Mouse (Mus musculus): Measurements from ENCODE around the gene Reep6.

Gene Reep6

DNA sequence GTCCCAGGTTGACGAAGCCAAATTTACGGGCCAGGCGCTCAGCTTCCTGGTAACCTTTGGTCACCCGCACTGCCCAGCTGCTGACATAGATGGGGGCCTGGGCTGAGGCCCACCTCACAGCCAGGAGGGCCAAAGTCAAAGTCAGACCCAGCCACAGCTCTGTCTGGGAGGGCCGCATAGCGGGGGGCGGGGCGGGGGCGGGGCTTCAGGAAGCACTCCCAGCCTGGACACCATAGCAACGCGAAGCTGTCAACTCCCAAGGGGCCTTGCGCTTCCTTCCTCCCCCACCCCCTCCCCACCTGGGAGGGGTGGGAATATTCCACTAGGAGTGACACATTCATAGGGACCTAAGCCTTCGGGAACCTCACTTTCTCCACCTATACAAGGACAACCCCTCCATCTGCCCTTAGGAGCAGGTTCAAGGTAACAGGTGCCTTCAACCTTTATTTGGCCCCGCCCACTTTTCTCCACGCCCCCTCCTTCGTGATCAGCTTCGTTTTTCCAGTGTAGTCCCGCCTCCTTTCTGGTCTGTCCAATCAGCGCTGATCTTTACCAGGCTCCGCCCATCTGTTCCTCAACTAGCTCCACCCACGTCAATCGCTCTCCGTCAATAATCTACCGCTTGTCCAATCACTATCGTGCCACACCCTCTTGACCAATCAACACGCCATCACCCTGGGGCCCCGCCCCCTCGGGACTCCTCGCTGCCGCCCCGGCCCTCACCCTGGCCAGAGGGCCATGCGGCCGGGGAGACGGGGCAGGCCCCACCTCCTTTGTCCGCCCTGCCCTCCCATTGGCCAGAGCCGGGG, at the start of gene Reep6, which contains the start of gene Pcsk4:
Gene Reep6 (plus strand): TSS at position 681 of the 809 bp plus-strand sequence.
Gene Pcsk4 (minus strand): TSS at position 226 of the 809 bp plus-strand sequence.
- DNase-seq (ENCODE audit: low spot score in 2 of 2), result peak; percentile 94 to 97

- no peak for DNase-seq (ENCODE audit: low spot score in 2 of 2)
These were observed 48.4 kb upstream of the Reep6 start for GRCm38 (mm10) chr10:80281304-80281703.

- DNase-seq (ENCODE audit: low spot score in 2 of 2), result no peak
These were observed 47.8 kb upstream of the Reep6 start for GRCm38 (mm10) chr10:80281921-80282371.

GRCm38 (mm10) chr10:80282481-80283441, 47.0 kb upstream of the Reep6 start:
- DNase-seq (ENCODE audit: low spot score in 2 of 2), result no peak

- DNase-seq (ENCODE audit: low spot score in 2 of 2), result no peak
These were observed 44.3 kb upstream of the Reep6 start for GRCm38 (mm10) chr10:80285222-80286070.

- no peak for DNase-seq (ENCODE audit: low spot score in 2 of 2)
These were observed 41.7 kb upstream of the Reep6 start for GRCm38 (mm10) chr10:80288097-80288496.

DNA sequence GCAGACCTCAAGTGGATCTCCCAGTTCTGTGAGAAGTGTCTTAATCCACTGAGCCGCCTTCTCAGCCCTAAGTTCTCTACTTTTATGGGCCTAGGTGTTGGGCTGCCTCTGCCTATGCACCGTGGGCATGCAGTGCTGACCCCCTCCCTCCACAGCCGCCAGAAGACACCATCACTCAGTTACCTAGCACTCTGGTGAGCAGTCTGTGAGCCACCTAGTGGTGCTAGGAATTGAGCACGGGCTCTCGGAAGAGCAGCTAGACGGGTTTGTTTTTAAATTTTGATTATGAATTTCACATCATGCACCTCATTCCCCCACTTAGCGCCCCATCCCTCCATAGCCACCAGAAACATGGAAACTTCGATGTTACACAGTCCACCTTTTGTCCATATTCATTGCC, 41.1 kb upstream of the Reep6 start:
- DNase-seq (ENCODE audit: low spot score in 2 of 2), result no peak

GRCm38 (mm10) chr10:80292251-80293146, 37.3 kb upstream of the Reep6 start, which contains the start of gene Rps15:
Gene Rps15 (plus strand): TSS chr10:80292453.
- DNase-seq (ENCODE audit: low spot score in 2 of 2), result peak; percentile 92 to 95

DNA sequence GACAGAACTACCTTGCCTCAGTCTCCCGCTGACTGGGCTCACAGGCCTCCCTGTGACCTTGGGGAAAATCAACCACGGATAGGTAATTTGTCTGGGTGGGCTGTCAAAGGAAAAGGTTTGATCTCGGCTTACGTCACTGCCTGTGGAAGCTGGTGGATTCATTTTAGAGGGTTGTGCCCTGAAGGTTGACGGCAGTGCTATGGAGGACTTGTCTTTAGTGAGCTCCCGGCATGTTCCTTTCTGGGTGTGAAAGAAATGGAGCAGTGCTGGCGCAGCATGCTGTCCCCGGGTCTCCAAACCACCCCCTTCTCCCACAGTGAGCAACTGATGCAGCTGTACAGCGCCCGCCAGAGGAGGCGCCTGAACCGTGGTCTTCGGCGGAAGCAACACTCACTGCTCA, 36.4 kb upstream of the Reep6 start:
- no peak for DNase-seq (ENCODE audit: low spot score in 2 of 2)

DNA sequence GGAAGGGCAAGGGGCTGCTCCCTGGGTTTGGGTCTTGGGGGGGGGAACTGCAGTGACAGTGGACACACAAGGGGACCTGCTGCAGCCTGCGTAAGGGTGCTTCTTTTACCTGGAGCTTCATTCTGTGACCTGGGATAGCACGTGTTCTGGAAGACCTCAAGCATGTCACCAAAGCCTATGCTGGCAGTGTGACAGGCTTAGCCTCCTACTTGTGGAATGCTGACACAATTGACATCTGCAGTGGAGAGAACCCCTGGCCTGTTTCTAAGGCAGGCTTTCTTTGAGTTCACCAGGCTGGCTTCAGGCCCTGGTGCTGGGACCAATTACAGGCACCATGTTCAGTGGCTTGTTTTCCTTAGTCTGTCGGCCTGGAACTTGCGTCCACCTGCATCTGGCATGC, 35.4 kb upstream of the Reep6 start:
- DNase-seq (ENCODE audit: low spot score in 2 of 2), result no peak

DNA sequence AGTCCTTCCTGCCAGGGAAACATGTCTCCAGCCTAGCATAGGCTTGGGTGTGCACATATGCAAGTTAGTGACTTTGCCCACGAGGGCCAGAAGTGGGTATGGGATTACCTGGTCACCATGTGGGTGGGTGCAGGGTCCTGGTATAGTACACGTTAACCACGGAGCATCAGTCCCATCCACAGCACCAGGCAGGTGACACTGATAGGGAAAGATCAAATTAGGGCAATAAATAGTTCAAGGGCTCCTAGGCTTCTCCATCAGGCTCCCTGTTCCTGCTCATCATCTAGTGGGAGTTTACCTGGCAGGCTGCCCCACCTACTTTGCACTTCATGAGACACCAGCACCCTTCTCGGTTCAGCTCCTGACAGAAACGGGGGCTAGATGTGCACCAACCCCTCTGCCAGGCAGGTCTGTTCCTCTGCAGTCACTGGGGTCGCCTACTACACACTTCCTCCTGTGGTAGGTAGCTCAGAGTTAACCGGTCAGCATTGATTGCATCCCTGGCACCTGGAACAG, 34.9 kb upstream of the Reep6 start:
- DNase-seq (ENCODE audit: low spot score in 2 of 2), result no peak

DNA sequence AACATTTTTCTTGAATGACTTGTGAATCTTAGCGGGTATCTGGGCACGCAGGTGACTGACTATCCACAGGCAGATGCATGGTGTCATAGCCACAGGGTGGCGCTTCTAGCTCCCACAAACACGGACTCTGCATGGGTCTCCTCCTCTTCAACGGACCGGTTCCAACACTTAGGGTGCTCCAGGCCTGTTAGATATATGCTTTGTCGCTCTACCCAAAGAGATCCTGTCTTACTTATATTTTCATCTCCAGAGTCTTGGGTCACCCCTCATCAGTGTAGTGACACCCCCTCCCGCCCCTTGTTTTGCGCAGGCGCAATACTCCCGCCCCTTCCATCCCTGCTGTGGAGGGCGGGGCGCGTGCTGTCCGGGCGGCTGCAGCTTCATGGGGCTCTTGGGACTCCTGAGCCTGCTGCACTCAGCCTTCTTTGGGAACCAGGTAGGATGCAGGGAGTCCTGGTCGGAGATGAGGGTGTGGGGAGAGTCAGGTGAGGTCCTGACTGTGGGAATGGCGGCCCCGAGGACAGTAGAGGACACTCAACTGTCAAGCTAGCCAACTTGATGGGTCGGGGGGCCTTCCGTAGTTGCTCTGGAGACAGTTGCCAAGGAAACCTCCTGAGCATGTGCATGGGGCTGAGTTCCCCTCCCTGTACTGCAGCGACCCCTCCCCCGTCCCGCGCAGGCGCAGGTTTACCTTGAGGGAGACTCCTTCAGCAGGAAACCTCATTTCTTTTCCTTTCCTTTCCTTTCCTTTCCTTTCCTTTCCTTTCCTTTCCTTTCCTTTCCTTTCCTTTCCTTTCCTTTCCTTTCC, 33.9 kb upstream of the Reep6 start, which contains the start of gene Apc2:
Gene Apc2 (plus strand): TSS at position 360 of the 808 bp plus-strand sequence.
- peak; percentile 76 to 79 for DNase-seq (ENCODE audit: low spot score in 2 of 2)

DNA sequence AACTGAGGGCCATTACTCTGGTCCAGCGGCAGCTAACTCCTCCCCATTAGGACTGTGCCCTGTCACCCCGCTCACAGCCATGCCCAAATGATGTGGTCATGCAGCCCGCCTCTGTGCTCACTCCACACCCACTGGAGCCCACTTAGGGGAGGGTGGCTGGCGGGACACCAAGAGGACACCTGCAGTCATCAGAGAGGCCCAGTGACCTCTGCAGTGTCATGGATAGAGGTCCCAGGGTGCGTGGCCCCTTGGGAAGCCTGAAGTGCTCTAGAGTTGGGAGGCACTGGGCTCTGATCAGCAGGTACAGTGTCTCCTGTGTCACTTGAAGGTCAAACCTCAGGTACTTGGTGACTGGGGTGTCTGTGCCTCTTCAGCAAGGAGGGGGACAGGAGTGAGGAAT, 32.9 kb upstream of the Reep6 start:
- DNase-seq (ENCODE audit: low spot score in 2 of 2), result no peak

DNA sequence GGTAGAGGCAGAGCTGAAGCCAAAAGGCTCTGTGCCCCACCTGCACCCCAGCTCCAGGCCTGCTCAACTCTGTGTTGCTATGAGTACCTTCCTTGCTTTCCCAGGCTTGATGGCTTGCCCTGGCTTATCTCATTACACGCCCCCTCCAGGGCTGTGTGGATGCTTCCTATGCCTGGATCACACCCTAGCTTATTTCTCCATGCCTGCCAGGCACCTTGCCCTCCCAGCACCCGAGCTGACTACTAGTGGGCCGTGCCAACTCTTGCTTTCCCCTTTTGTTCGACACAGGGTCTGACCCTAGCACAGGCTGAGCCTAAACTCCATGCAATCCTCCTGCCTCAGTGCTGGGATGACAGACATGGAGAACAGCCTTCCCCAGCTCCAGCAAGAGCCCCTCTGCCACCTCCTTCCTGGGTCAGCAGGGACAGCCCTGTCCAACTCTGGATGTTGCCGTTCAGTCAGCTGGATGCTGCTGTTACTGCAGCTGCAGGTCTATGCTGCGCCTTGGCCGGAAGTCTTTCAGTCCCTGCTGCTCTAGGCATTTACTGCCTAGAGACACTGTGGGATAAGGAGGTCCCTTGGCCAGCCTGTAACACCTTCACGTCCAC, 32.1 kb upstream of the Reep6 start:
- DNase-seq (ENCODE audit: low spot score in 2 of 2), result no peak

DNA sequence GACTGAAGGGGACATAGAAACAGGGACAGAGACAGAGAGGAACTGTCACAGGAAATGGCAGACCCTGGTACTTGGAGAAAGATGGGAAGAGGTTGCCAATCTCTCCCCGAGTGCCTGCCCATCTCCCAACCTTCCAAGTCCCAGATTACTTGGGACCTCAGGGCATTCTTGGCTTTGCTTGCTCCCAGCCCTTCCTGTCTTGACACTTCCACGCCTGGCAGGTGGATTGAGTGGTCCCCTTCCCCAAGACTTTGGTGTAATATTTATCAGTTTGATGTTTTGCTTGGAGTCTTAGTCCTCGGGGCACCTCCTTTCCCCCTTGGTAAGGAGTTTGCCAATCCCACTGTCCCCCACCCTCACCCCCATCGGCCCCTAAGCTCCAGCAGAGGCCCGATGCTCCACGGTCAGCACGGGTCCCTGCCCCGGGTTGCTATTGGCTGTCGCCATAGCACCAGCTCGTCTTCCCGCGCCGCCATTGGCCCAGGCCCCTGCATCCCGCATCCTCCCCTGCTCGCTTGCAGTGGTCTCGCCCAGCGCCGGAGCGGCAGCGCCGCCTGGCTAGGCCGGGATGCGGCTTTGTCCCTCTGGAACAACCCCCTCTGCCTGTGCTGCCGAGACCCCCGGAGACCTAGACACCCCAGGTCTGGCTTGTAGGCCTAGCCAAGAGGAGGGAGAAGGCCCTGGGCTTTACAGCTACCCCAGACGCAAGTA, 31.0 kb upstream of the Reep6 start:
- DNase-seq (ENCODE audit: low spot score in 2 of 2), result no peak

- no peak for DNase-seq (ENCODE audit: low spot score in 2 of 2)
These were observed 30.5 kb upstream of the Reep6 start for GRCm38 (mm10) chr10:80299301-80299700.

- no peak for DNase-seq (ENCODE audit: low spot score in 2 of 2)
These were observed 29.9 kb upstream of the Reep6 start for GRCm38 (mm10) chr10:80299824-80300223.

GRCm38 (mm10) chr10:80300672-80301181, 29.0 kb upstream of the Reep6 start:
- DNase-seq (ENCODE audit: low spot score in 2 of 2), result no peak
